21 mouse cellular contexts compared by ENCODE assay signal in genomic region chr4:99273979-99274378, GRCm38 (mm10). TPM values are rescaled to one million over a fixed set of nuclear protein-coding genes. Genes with fewer than 3 reads are reported as not detected.
A peak's percentile ranks its signal among the peaks of the same experiment; 100 is the strongest.
DNase-seq lines count a peak whose midpoint lies in the region; ATAC-seq lines count a peak whose summit lies in the region.
"Had no signal": no experiment of that assay in that cellular context is flagged by ENCODE, and none has a peak within 500 bp of the region (broad histone marks: within the 10 kb centered on the region; RNA-seq: fewer than 3 reads in every experiment).

No protein-coding gene starts in this region.

- no peak overlapping the region for H3K4me2 ChIP-seq in forebrain, embryonic 12.5 days
- no peak overlapping the region for H3K4me2 ChIP-seq in hindbrain, embryonic 14.5 days (replicated peaks)
- H3K4me2 ChIP-seq in neural tube, embryonic 12.5 days (replicated peaks): peak overlapping the region; percentile 22; the same call in 1 of the 2 replicates
- H3K4me2 ChIP-seq: limb, embryonic 12.5 days had no signal

- H3K4me1 ChIP-seq in forebrain, embryonic 12.5 days: peaks cover 22% of the 10 kb centered on the region
- peaks cover 11% of the 10 kb centered on the region for H3K4me1 ChIP-seq in hindbrain, embryonic 14.5 days (replicated peaks; ENCODE audit: control insufficient read depth, insufficient read depth, low read length)
- H3K4me1 ChIP-seq in neural tube, embryonic 12.5 days: peaks cover 16% of the 10 kb centered on the region
- H3K4me1 ChIP-seq: limb, embryonic 12.5 days had no signal

- H3K4me3 ChIP-seq in forebrain, embryonic 12.5 days (replicated peaks): no peak overlapping the region
- no peak overlapping the region for H3K4me3 ChIP-seq in hindbrain, embryonic 14.5 days (replicated peaks; ENCODE audit: low read length)
- no peak overlapping the region for H3K4me3 ChIP-seq in neural tube, embryonic 12.5 days
- H3K4me3 ChIP-seq: heart, embryonic 10.5 days; limb, embryonic 12.5 days; myocyte had no signal

- peak; percentile 72 for DNase-seq in heart, adult 11 months
- DNase-seq in heart, postnatal 25 days (ENCODE audit: low spot score): no peak
- no peak for DNase-seq in hindbrain, embryonic 14.5 days (ENCODE audit: low spot score)
- DNase-seq in lung, postnatal 14 days: no peak
- no peak for DNase-seq in left cerebral cortex, adult 8-10 months (ENCODE audit: low spot score in 2 of 2)
- DNase-seq in layer of hippocampus, postnatal 25 days (ENCODE audit: extremely low spot score in 1 of 2, low spot score in 1 of 2): no peak
- DNase-seq: adrenal gland, postnatal 25 days; B cell, adult 2 months; heart, postnatal 36 days; kidney, adult 18-20 months; kidney, postnatal 36 days; liver, postnatal 0 days; lung, postnatal 4 days; spleen, adult 18-20 months had no signal

- no peaks in the 10 kb centered on the region for H3K9me3 ChIP-seq in forebrain, embryonic 12.5 days
- H3K9me3 ChIP-seq in hindbrain, embryonic 14.5 days (ENCODE audit: control insufficient read depth, low read length): no peaks in the 10 kb centered on the region
- no peaks in the 10 kb centered on the region for H3K9me3 ChIP-seq in neural tube, embryonic 12.5 days
- H3K9me3 ChIP-seq: heart, embryonic 10.5 days; limb, embryonic 12.5 days had no signal

- intact Hi-C loops in heart, postnatal 25 days (cut with DNase I): no loop called here

- H3K36me3 ChIP-seq in forebrain, embryonic 12.5 days (replicated peaks): no peaks in the 10 kb centered on the region
- H3K36me3 ChIP-seq in hindbrain, embryonic 14.5 days (replicated peaks; ENCODE audit: control insufficient read depth, insufficient read depth): no peaks in the 10 kb centered on the region
- peaks cover 2% of the 10 kb centered on the region; the same call in 1 of the 2 replicates for H3K36me3 ChIP-seq in neural tube, embryonic 12.5 days

- H3K27ac ChIP-seq in forebrain, embryonic 12.5 days: peak overlapping the region; percentile 65
- H3K27ac ChIP-seq in hindbrain, embryonic 14.5 days: no peak overlapping the region
- H3K27ac ChIP-seq in neural tube, embryonic 12.5 days: no peak overlapping the region; the same call in 1 of the 2 replicates
- H3K27ac ChIP-seq: heart, embryonic 10.5 days; limb, embryonic 12.5 days had no signal

- no peaks in the 10 kb centered on the region for H3K27me3 ChIP-seq in forebrain, embryonic 12.5 days
- no peaks in the 10 kb centered on the region for H3K27me3 ChIP-seq in hindbrain, embryonic 14.5 days (ENCODE audit: control insufficient read depth, insufficient read depth, low read length)
- no peaks in the 10 kb centered on the region for H3K27me3 ChIP-seq in neural tube, embryonic 12.5 days (replicated peaks)
- H3K27me3 ChIP-seq: limb, embryonic 12.5 days had no signal

- ATAC-seq in forebrain, embryonic 12.5 days (ENCODE audit: low FRiP score): peak; percentile 89
- peak; percentile 64; the same call in 1 of the 2 replicates for ATAC-seq in hindbrain, embryonic 14.5 days (ENCODE audit: low FRiP score)
- peak; percentile 84 for ATAC-seq in neural tube, embryonic 12.5 days (ENCODE audit: low FRiP score, low read depth)
- ATAC-seq: liver, postnatal 0 days had no signal

- WGBS in forebrain, embryonic 12.5 days: 25% methylated on average over 7 of the region's 7 CpGs
- WGBS in hindbrain, embryonic 14.5 days: 31% methylated on average over 7 of the region's 7 CpGs
- 34% methylated on average over 7 of the region's 7 CpGs for WGBS in neural tube, embryonic 12.5 days

- no peak overlapping the region for H3K9ac ChIP-seq in forebrain, embryonic 12.5 days
- 0 out of 2 replicates have a peak overlapping the region, but pooled peaks have one; percentile 3 for H3K9ac ChIP-seq in hindbrain, embryonic 14.5 days
- H3K9ac ChIP-seq in neural tube, embryonic 12.5 days: no peak overlapping the region
- H3K9ac ChIP-seq: limb, embryonic 12.5 days; liver, postnatal 0 days had no signal

RNA-seq across cellular contexts. Expression of gene Gm12689, which starts 21.7 kb away (rescaled TPM):
- total RNA-seq in heart, postnatal 25 days (2021): not detected
- polyA plus RNA-seq in forebrain, embryonic 12.5 days (2016; fragmentation: Nextera tagmentation; extraction: Ambion mirVana): 0.14 and 0.55 TPM in 2 replicates
- polyA plus RNA-seq in hindbrain, embryonic 14.5 days (2014; fragmentation: Nextera tagmentation; extraction: Ambion mirVana): 0.24 and 0.35 TPM in 2 replicates
- 0.14 and 0.34 TPM in 2 replicates for polyA plus RNA-seq in neural tube, embryonic 12.5 days (2016; fragmentation: Nextera tagmentation; extraction: Ambion mirVana)
- under 1 TPM; 0.41 to 0.81 (median 0.59) TPM for total RNA-seq in left cerebral cortex, adult 8-10 months (2022)
- total RNA-seq in layer of hippocampus, postnatal 25 days (2021): under 1 TPM; 0.27 to 0.63 TPM
- total RNA-seq: ES-E14; gastrocnemius, adult 18-20 months; heart, postnatal 36 days had no signal
